Mouse (Mus musculus): ENCODE results near the gene Selenom. TPM values are rescaled to one million over a fixed set of nuclear protein-coding genes. Genes with fewer than 3 reads are reported as not detected.

Gene Selenom
- 1.5 TPM for polyA plus RNA-seq (2014; fragmentation: Illumina TruSeq; extraction: RNeasy Lipid Tissue Mini Kit (QIAGEN cat#74804); ENCODE audit: low read depth, low replicate concordance)

DNA sequence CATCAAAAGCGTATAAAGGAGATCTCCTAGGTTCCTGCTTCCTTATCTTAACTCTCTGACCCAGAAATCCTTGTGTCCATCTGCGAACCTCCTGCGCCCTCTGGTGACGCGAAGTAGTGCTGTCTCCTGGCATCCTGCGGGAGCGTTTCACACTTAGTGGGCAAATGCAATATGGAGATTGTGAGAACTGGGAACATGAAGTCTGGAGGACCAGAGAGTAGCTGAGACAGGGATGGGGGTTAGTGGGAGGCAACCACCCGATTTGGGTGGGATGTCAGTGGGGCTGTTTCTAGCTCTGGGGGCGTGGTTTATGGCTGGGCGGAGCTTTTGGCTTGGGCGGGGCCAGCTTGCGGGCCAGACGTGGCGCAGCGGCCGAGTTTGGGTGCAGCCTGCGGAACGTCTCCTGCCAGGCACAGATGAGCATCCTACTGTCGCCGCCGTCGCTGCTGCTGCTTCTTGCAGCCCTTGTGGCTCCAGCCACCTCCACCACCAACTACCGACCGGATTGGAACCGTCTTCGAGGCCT is at the start of gene Selenom:
Gene Selenom, plus strand, starts transcription at position 156 of the 526 bp plus-strand sequence.

DNA sequence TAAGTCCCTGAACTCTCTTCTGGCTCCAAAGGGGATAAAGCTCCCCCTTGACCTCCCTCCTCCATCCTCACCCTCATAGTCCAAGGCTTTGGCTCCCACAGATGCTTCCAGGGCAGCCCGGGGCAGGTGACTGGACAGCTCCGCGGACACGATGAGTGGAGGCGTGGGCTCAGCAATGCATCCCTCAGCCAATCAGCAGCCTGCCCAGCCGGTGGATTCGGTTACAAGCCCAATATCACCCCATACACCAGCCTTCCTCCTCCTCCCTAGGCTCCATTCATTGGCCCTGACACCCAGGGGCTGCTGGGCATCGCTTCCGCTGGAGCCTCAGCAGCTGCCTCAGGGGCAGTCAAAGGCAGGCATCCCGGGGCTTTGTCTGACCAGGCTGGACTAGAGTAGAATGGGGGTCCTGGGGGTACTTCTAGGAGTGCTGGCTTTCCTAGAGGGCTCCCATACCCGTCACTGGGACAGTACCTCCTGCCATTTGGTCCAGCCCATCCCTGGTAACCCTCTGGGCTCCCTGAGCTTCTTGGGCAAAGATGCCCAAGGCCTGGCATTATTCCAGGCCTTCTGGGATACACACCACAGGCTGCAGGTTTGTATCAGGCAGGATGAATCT is 26.4 kb upstream of the Selenom start, which contains the start of gene Pla2g3:
Gene Pla2g3, plus strand, starts transcription at position 333 of the 619 bp plus-strand sequence.

DNA sequence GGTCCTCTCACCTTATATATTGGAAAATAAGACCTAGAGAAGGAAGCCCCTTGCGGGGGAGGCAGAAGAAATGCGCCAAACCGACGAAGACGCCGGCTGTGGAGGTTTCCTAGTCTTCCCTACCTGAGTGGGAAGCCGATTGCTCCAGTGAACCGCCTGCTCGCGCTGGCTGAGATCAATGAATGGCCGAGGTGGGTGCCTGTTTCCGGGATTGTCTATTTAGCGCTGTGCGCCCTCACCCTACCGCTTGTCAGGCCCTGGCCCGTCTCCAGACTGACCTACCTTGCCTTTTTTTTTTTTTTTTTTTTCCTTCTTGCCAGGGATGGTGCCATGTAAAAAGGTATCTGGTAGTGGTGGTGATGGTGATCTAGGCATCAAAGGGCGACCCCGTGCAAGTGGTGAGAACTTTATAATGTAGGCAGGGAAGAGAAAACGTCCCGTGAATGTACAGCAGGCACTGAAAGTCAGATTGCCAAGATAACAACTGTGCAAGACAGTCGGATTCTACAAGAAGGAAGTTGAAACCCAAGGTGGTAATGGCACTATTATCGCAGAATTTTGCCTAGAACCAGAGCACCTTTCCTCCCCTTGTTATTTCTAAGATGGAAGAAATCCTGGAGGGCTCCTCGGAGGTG is 26.1 kb downstream of the Selenom start, which contains the start of gene Smtn:
Gene Smtn, minus strand, starts transcription at position 162 of the 635 bp plus-strand sequence.

Other genes starting within 250 kb of the Selenom start
- 169 TPM for gene Drg1, start 248.3 kb upstream of the Selenom start, polyA plus RNA-seq (2014; fragmentation: Illumina TruSeq; extraction: RNeasy Lipid Tissue Mini Kit (QIAGEN cat#74804); ENCODE audit: low read depth, low replicate concordance)
- gene Patz1, start 225.8 kb upstream of the Selenom start, polyA plus RNA-seq (2014; fragmentation: Illumina TruSeq; extraction: RNeasy Lipid Tissue Mini Kit (QIAGEN cat#74804); ENCODE audit: low read depth, low replicate concordance): 15.3 TPM
- 3.6 TPM for gene Pik3ip1, start 184.3 kb upstream of the Selenom start, polyA plus RNA-seq (2014; fragmentation: Illumina TruSeq; extraction: RNeasy Lipid Tissue Mini Kit (QIAGEN cat#74804); ENCODE audit: low read depth, low replicate concordance)
- gene Limk2, start 105.5 kb upstream of the Selenom start, polyA plus RNA-seq (2014; fragmentation: Illumina TruSeq; extraction: RNeasy Lipid Tissue Mini Kit (QIAGEN cat#74804); ENCODE audit: low read depth, low replicate concordance): 8.3 TPM
- gene Rnf185, start 62.3 kb upstream of the Selenom start, polyA plus RNA-seq (2014; fragmentation: Illumina TruSeq; extraction: RNeasy Lipid Tissue Mini Kit (QIAGEN cat#74804); ENCODE audit: low read depth, low replicate concordance): 34.6 TPM
- gene Pla2g3, start 26.4 kb upstream of the Selenom start, polyA plus RNA-seq (2014; fragmentation: Illumina TruSeq; extraction: RNeasy Lipid Tissue Mini Kit (QIAGEN cat#74804); ENCODE audit: low read depth, low replicate concordance): not detected
- 2.1 TPM for gene Inpp5j, start 9.9 kb upstream of the Selenom start, polyA plus RNA-seq (2014; fragmentation: Illumina TruSeq; extraction: RNeasy Lipid Tissue Mini Kit (QIAGEN cat#74804); ENCODE audit: low read depth, low replicate concordance)
- 1.0 TPM for gene Smtn, start 25.9 kb downstream of the Selenom start, polyA plus RNA-seq (2014; fragmentation: Illumina TruSeq; extraction: RNeasy Lipid Tissue Mini Kit (QIAGEN cat#74804); ENCODE audit: low read depth, low replicate concordance)
- gene Morc2a, start 134.5 kb downstream of the Selenom start, polyA plus RNA-seq (2014; fragmentation: Illumina TruSeq; extraction: RNeasy Lipid Tissue Mini Kit (QIAGEN cat#74804); ENCODE audit: low read depth, low replicate concordance): 22.7 TPM

Data from kidney, adult 10 weeks (tissue).